Mouse (Mus musculus): ENCODE data around the gene Gabarapl1. TPM values are rescaled to one million over a fixed set of nuclear protein-coding genes. Genes with fewer than 3 reads are reported as not detected.

Gene Gabarapl1
- polyA plus RNA-seq, 2 experiments, result 8.2 to 19.2 TPM

DNA sequence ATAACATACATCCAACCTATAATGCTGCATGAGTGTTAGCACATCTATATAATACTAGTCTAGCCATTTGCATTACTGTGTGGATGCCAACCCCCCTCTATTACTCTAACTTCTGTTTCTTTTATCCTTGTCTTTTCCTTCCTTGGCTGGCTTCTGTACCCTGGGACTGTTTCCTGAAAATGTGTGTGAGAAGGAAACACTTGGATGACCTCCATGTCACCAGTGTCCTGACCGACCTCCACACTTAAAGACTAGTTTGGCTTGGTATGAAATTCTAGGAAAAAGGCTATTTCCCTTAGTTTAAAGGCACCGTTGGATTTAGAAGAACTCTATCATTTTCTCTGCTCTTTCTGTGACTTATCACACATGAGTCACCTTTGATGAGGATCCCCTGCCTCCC lies 5.5 kb upstream of the Gabarapl1 start:
- H3K9ac ChIP-seq (replicated peaks), result no peak overlapping the region
- no peak for DNase-seq (ENCODE audit: low read depth in 3 of 3, low spot score in 3 of 3)
- H3K4me1 ChIP-seq (replicated peaks; ENCODE audit: control insufficient read depth in 2 of 2, insufficient read depth in 2 of 2, low read length in 1 of 2), result peaks cover 0 to 3% of the 10 kb centered on the region in 2 experiments; a peak in 2 of 4 replicates
- WGBS (ENCODE audit: insufficient replicate concordance), result 63% methylated on average over 2 of the region's 2 CpGs
- no peak overlapping the region for H3K27ac ChIP-seq
- no peaks in the 10 kb centered on the region for H3K36me3 ChIP-seq (replicated peaks; ENCODE audit: control insufficient read depth, insufficient read depth, low read depth)
- no peaks in the 10 kb centered on the region for H3K9me3 ChIP-seq (ENCODE audit: control insufficient read depth, low read length)
- no peak overlapping the region for H3K4me2 ChIP-seq (ENCODE audit: low read depth)
- no peaks in the 10 kb centered on the region for H3K27me3 ChIP-seq (ENCODE audit: control insufficient read depth, insufficient read depth, low read length)
- TF ChIP-seq CTCF (IDR thresholded peaks at IDR 0.05; ENCODE audit: low read depth) (no peak), EP300 (IDR thresholded peaks at IDR 0.05; ENCODE audit: low read depth) (no peak)
- no peak for ATAC-seq (ENCODE audit: insufficient read depth)
- H3K4me3 ChIP-seq (ENCODE audit: insufficient read depth in 1 of 2, low read depth in 2 of 2, low read length in 2 of 2), result no peak overlapping the region

DNA sequence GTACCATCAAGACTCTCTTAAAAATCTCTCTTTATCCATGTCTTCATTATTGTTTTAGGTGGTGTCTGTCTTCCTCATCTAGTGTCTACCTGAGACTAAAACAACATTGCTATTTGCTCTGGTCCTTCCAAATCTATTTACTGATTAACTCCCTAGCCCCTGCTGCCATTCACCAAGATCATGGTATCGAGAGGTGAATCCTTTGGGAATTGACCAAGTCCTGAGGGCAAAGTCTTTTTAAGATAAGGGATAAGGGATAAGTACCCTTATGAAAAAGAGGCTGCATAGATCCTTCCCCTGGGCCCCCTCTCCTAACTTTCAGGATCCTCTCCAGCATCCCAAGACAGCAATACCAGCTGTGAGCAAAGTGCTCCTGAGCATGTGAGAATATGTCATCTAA lies 3.4 kb upstream of the Gabarapl1 start:
- TF ChIP-seq EP300 (IDR thresholded peaks at IDR 0.05; ENCODE audit: low read depth) (no peak), CTCF (IDR thresholded peaks at IDR 0.05; ENCODE audit: low read depth) (no peak)
- H3K9ac ChIP-seq (replicated peaks), result no peak overlapping the region
- DNase-seq (ENCODE audit: low read depth in 3 of 3, low spot score in 3 of 3) (no peak), ATAC-seq (ENCODE audit: insufficient read depth) (no peak)
- peaks cover 6 to 12% of the 10 kb centered on the region in 2 experiments for H3K4me1 ChIP-seq (replicated peaks; ENCODE audit: control insufficient read depth in 2 of 2, insufficient read depth in 2 of 2, low read length in 1 of 2)
- no peaks in the 10 kb centered on the region for H3K36me3 ChIP-seq (replicated peaks; ENCODE audit: control insufficient read depth, insufficient read depth, low read depth)
- no peak overlapping the region for H3K4me3 ChIP-seq (ENCODE audit: insufficient read depth in 1 of 2, low read depth in 2 of 2, low read length in 2 of 2)
- no peak overlapping the region for H3K4me2 ChIP-seq (ENCODE audit: low read depth)
- WGBS (ENCODE audit: insufficient replicate concordance), result 70% methylated on average over 1 of the region's 1 CpGs
- no peaks in the 10 kb centered on the region for H3K9me3 ChIP-seq (ENCODE audit: control insufficient read depth, low read length)
- no peak overlapping the region for H3K27ac ChIP-seq
- H3K27me3 ChIP-seq (ENCODE audit: control insufficient read depth, insufficient read depth, low read length), result no peaks in the 10 kb centered on the region

DNA sequence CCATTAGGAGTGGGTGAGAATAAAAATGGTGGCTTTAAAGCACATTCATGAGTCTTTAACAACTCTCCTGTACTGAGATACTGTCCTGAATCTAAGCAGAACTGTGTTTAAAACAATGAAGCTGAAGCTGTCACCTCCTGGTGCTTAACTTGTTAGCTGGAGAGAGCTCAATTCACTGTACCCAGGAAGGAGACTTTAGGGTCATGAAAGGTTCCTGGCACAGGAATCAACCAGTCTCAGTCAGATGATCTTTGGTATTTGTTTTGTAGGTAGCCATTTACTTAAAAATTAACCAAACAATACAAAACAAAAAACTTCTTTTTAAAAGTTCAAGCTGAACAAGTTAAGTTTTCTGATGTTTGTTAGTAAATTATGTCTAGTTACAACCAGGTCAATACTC lies 2.7 kb upstream of the Gabarapl1 start:
- ATAC-seq (ENCODE audit: insufficient read depth) (no peak), DNase-seq (ENCODE audit: low read depth in 3 of 3, low spot score in 3 of 3) (no peak)
- Histone ChIP-seq H3K9me3 (ENCODE audit: control insufficient read depth, low read length) (no peaks in the 10 kb centered on the region), H3K4me1 (replicated peaks; ENCODE audit: control insufficient read depth in 2 of 2, insufficient read depth in 2 of 2, low read length in 1 of 2) (peaks cover 9 to 19% of the 10 kb centered on the region in 2 experiments), H3K9ac (replicated peaks) (no peak overlapping the region), H3K27ac (no peak overlapping the region), H3K36me3 (replicated peaks; ENCODE audit: control insufficient read depth, insufficient read depth, low read depth) (no peaks in the 10 kb centered on the region), H3K4me2 (ENCODE audit: low read depth) (no peak overlapping the region), H3K27me3 (ENCODE audit: control insufficient read depth, insufficient read depth, low read length) (no peaks in the 10 kb centered on the region), H3K4me3 (ENCODE audit: insufficient read depth in 1 of 2, low read depth in 2 of 2, low read length in 2 of 2) (no peak overlapping the region)
- TF ChIP-seq CTCF (IDR thresholded peaks at IDR 0.05; ENCODE audit: low read depth) (no peak), EP300 (IDR thresholded peaks at IDR 0.05; ENCODE audit: low read depth) (no peak)

DNA sequence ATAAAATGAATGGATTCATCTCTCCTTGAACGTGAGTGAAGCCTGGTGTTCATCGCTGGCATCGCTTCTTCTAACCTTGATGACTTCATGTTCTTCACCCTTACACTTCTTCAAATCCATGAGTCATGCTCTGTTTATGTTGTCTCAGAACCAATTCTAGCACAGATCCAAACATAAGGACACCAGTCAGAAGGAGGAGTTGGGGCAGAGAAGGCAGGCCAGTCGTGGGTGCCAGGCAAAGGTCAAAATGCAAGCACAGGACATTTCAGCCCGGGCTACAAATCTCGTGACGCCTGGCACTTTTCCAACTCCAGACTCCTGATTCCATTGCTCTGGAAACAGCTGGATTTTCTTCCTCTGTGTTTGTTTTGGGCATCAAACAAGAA lies 411 bp upstream of the Gabarapl1 start:
- H3K27me3 ChIP-seq (ENCODE audit: control insufficient read depth, insufficient read depth, low read length), result no peaks in the 10 kb centered on the region
- peaks cover 9 to 21% of the 10 kb centered on the region in 2 experiments for H3K4me1 ChIP-seq (replicated peaks; ENCODE audit: control insufficient read depth in 2 of 2, insufficient read depth in 2 of 2, low read length in 1 of 2)
- H3K27ac ChIP-seq, result peak overlapping the region; percentile 56
- peak overlapping the region; percentile 37 to 89 for H3K4me3 ChIP-seq (ENCODE audit: insufficient read depth in 1 of 2, low read depth in 2 of 2, low read length in 2 of 2)
- DNase-seq (ENCODE audit: low read depth in 3 of 3, low spot score in 3 of 3) (peak in 2 of 3 experiments; percentile 20 to 37), ATAC-seq (ENCODE audit: insufficient read depth) (peak; percentile 38)
- TF ChIP-seq EP300 (IDR thresholded peaks at IDR 0.05; ENCODE audit: low read depth), result no peak
- no peak for TF ChIP-seq CTCF (IDR thresholded peaks at IDR 0.05; ENCODE audit: low read depth)
- no peaks in the 10 kb centered on the region; the same call in 1 of the 2 replicates for H3K36me3 ChIP-seq (replicated peaks; ENCODE audit: control insufficient read depth, insufficient read depth, low read depth)
- peak overlapping the region; percentile 91 for H3K9ac ChIP-seq (replicated peaks)
- H3K9me3 ChIP-seq (ENCODE audit: control insufficient read depth, low read length), result no peaks in the 10 kb centered on the region
- 36% methylated on average over 7 of the region's 7 CpGs for WGBS (ENCODE audit: insufficient replicate concordance)
- peak overlapping the region; percentile 80 for H3K4me2 ChIP-seq (ENCODE audit: low read depth)

DNA sequence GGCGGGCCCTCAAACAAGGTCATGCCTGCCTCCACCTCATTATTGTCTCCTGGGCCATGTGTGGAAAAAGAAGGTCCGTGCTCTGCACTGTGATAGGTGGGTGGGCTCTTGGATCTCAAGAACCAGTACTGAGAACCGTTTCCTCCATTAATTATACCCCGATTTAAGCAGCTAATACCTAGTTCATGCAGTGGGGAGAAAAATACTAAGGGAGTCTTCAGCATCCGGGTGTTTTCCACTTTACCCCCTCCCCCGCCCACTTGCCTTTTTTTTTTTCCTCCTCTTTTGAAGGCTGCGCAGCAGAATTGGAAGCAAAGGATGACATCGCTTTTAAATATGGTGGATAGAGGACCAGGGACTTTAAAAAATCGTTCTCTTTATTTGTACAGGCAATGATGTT lies 1.1 kb downstream of the Gabarapl1 start:
- H3K27ac ChIP-seq, result no peak overlapping the region
- peaks cover 11% of the 10 kb centered on the region for H3K36me3 ChIP-seq (replicated peaks; ENCODE audit: control insufficient read depth, insufficient read depth, low read depth)
- TF ChIP-seq EP300 (IDR thresholded peaks at IDR 0.05; ENCODE audit: low read depth) (no peak), CTCF (IDR thresholded peaks at IDR 0.05; ENCODE audit: low read depth) (no peak)
- 3% methylated on average over 9 of the region's 9 CpGs for whole genome bisulfite sequencing (ENCODE audit: insufficient replicate concordance)
- peak overlapping the region; percentile 66 to 89 for H3K4me3 ChIP-seq (ENCODE audit: insufficient read depth in 1 of 2, low read depth in 2 of 2, low read length in 2 of 2)
- no peaks in the 10 kb centered on the region for H3K9me3 ChIP-seq (ENCODE audit: control insufficient read depth, low read length)
- H3K9ac ChIP-seq (replicated peaks), result peak overlapping the region; percentile 91
- no peaks in the 10 kb centered on the region for H3K27me3 ChIP-seq (ENCODE audit: control insufficient read depth, insufficient read depth, low read length)
- ATAC-seq (ENCODE audit: insufficient read depth), result 0 out of 2 replicates have a peak, but pooled peaks have one; percentile 9
- DNase-seq (ENCODE audit: low read depth in 3 of 3, low spot score in 3 of 3), result no peak
- H3K4me2 ChIP-seq (ENCODE audit: low read depth), result peak overlapping the region; percentile 80
- peaks cover 9 to 21% of the 10 kb centered on the region in 2 experiments for H3K4me1 ChIP-seq (replicated peaks; ENCODE audit: control insufficient read depth in 2 of 2, insufficient read depth in 2 of 2, low read length in 1 of 2)

Data from liver, embryonic 14.5 days (tissue).